Mouse (Mus musculus): ENCODE data around the gene Eif4g3. TPM values are rescaled to one million over a fixed set of nuclear protein-coding genes. Genes with fewer than 3 reads are reported as not detected.
"Not testable (repeated sequence)": the region's sequence is repeated elsewhere in the genome, so short reads cannot be mapped to it uniquely, and the experiment has no call there.

Gene Eif4g3
- polyA plus RNA-seq, 1 experiment from 2014 or later = 43.3 TPM

DNA sequence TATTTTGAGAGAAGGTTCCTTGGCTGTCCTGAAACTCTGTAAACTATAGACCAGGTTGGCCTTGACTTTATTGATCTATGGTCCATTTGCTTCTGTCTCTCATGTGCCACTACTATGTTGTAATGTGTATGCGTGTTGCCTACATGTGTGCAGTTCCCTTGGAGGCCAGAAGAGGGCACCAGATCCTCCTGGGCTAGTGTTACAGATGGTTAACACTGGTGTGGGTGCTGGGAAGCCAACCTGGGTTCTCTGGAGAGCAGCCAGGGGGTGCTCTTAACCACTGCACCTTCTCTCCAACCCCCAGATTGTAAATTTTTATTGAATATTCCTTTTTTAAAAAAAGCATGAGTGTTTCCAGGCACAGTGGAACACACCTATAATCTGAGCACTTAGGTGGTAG is 53.0 kb downstream of the Eif4g3 start:
- Histone ChIP-seq H3K9me3 (ENCODE audit: control insufficient read depth, low read depth, low read length) (no peaks in the 10 kb centered on the region), H3K4me1 (ENCODE audit: control insufficient read depth, insufficient read depth, low read length) (no peaks in the 10 kb centered on the region), H3K4me3 (ENCODE audit: low read depth, low read length) (no peak overlapping the region), H3K9ac (replicated peaks; ENCODE audit: low read depth, low read length) (no peak overlapping the region), H3K4me2 (replicated peaks; ENCODE audit: low read depth, low read length) (no peak overlapping the region), H3K27ac (ENCODE audit: low read length) (no peak overlapping the region), H3K36me3 (ENCODE audit: control insufficient read depth, insufficient read depth, low read length) (peaks cover 24% of the 10 kb centered on the region), H3K27me3 (ENCODE audit: control insufficient read depth, insufficient read depth, low read length) (no peaks in the 10 kb centered on the region)
- no peak for ATAC-seq (ENCODE audit: insufficient number of reproducible peaks, insufficient read depth, low FRiP score, low read depth)
- 97% methylated on average over 1 of the region's 1 CpGs for WGBS

DNA sequence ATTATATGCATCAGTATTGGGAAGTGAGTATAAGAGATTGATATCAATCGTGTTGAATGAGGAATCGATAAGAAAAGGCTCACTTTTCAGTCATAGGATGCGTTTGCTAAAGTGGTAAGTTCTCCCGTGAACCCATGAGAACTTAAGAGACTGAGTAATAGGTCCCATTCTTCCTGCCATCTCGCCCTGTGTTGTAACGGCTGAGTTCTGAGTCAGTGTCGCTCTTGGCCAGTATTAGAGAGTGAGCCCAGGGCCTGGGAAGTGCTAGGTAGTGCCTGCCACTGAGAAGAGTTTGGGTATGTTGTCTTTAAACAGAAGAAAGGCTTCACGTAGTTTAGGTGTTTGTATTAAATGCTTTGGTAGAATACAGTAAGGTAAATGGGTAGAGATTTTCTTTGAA is 53.5 kb downstream of the Eif4g3 start:
- Histone ChIP-seq H3K27ac (ENCODE audit: low read length) (no peak overlapping the region), H3K4me1 (ENCODE audit: control insufficient read depth, insufficient read depth, low read length) (no peaks in the 10 kb centered on the region), H3K9ac (replicated peaks; ENCODE audit: low read depth, low read length) (no peak overlapping the region), H3K9me3 (ENCODE audit: control insufficient read depth, low read depth, low read length) (no peaks in the 10 kb centered on the region), H3K4me3 (ENCODE audit: low read depth, low read length) (no peak overlapping the region), H3K36me3 (ENCODE audit: control insufficient read depth, insufficient read depth, low read length) (peaks cover 24% of the 10 kb centered on the region), H3K27me3 (ENCODE audit: control insufficient read depth, insufficient read depth, low read length) (no peaks in the 10 kb centered on the region), H3K4me2 (replicated peaks; ENCODE audit: low read depth, low read length) (no peak overlapping the region)
- WGBS = 97% methylated on average over 8 of the region's 8 CpGs
- no peak for ATAC-seq (ENCODE audit: insufficient number of reproducible peaks, insufficient read depth, low FRiP score, low read depth)

DNA sequence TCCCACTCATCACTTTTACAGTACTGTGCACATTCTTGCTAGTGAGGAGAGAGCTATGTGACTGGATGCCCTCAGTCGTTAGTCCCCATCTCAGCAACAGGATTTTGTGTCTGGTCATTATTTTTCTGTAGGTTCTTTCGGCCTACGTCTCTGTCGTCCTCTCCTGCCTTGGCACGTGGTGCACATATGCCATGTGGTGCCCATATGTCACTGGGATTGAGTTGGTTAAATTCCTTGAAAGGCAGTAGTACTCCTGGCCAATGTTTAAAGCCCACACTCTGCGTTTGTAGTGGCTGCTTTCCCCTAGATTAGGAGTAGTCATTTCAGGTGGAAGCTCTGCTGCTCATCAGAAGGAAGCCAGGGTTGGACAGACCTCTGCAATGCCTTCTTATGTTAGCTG is 56.7 kb downstream of the Eif4g3 start:
- Histone ChIP-seq H3K4me1 (ENCODE audit: control insufficient read depth, insufficient read depth, low read length) (no peaks in the 10 kb centered on the region), H3K36me3 (ENCODE audit: control insufficient read depth, insufficient read depth, low read length) (peaks cover 34% of the 10 kb centered on the region), H3K4me2 (replicated peaks; ENCODE audit: low read depth, low read length) (no peak overlapping the region), H3K9ac (replicated peaks; ENCODE audit: low read depth, low read length) (no peak overlapping the region), H3K27ac (ENCODE audit: low read length) (no peak overlapping the region), H3K4me3 (ENCODE audit: low read depth, low read length) (no peak overlapping the region), H3K9me3 (ENCODE audit: control insufficient read depth, low read depth, low read length) (no peaks in the 10 kb centered on the region), H3K27me3 (ENCODE audit: control insufficient read depth, insufficient read depth, low read length) (no peaks in the 10 kb centered on the region)
- no peak for ATAC-seq (ENCODE audit: insufficient number of reproducible peaks, insufficient read depth, low FRiP score, low read depth)
- 76% methylated on average over 6 of the region's 6 CpGs for WGBS

DNA sequence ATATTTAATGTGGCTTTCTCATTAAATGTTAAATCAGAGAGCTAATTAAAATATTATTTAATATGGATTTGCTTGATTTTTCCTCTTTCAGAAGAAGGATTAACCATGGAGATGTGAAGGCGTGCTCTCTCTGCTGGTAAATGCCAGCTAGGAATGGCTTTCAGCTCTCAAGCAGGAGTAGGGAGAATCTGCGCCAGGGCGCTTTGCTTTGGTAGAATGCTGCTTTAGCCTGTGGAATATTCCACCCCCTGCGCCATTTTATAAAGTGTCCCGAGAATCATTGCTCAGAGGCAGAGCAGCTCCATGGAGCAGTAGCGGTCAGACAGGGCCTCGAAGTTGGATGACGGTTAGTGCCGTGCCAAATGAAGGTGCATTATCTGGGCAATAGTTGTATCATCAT is 58.7 kb downstream of the Eif4g3 start:
- Histone ChIP-seq H3K27ac (ENCODE audit: low read length) (no peak overlapping the region), H3K4me2 (replicated peaks; ENCODE audit: low read depth, low read length) (no peak overlapping the region), H3K4me1 (ENCODE audit: control insufficient read depth, insufficient read depth, low read length) (no peaks in the 10 kb centered on the region), H3K9me3 (ENCODE audit: control insufficient read depth, low read depth, low read length) (no peaks in the 10 kb centered on the region), H3K27me3 (ENCODE audit: control insufficient read depth, insufficient read depth, low read length) (no peaks in the 10 kb centered on the region), H3K4me3 (ENCODE audit: low read depth, low read length) (no peak overlapping the region), H3K9ac (replicated peaks; ENCODE audit: low read depth, low read length) (no peak overlapping the region), H3K36me3 (ENCODE audit: control insufficient read depth, insufficient read depth, low read length) (peaks cover 25% of the 10 kb centered on the region)
- no peak for ATAC-seq (ENCODE audit: insufficient number of reproducible peaks, insufficient read depth, low FRiP score, low read depth)
- WGBS = 95% methylated on average over 9 of the region's 9 CpGs

DNA sequence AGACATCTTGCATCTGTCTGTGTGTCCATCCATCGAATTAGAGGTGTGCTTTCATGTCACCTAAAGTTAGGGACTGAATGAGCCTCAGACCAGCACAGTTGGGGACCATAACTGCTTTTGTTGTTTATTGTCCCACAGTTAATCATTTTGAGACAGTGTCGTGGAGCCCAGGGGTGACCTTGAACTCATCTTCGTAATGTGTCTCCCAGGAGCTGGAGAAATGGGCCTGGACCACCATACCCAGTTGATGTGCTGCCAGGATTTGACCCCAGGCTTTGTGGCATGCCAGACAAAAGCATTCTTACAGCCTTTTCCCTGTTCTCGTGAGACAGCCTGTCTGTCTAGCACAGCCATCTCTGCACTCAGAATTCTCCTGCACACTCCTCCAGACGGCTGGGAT is 63.8 kb downstream of the Eif4g3 start:
- 77% methylated on average over 5 of the region's 5 CpGs for WGBS
- Histone ChIP-seq H3K27me3 (ENCODE audit: control insufficient read depth, insufficient read depth, low read length) (no peaks in the 10 kb centered on the region), H3K4me3 (ENCODE audit: low read depth, low read length) (no peak overlapping the region), H3K9me3 (ENCODE audit: control insufficient read depth, low read depth, low read length) (no peaks in the 10 kb centered on the region), H3K9ac (replicated peaks; ENCODE audit: low read depth, low read length) (no peak overlapping the region), H3K36me3 (ENCODE audit: control insufficient read depth, insufficient read depth, low read length) (peaks cover 17% of the 10 kb centered on the region), H3K4me1 (ENCODE audit: control insufficient read depth, insufficient read depth, low read length) (no peaks in the 10 kb centered on the region), H3K4me2 (replicated peaks; ENCODE audit: low read depth, low read length) (no peak overlapping the region), H3K27ac (ENCODE audit: low read length) (no peak overlapping the region)
- no peak for ATAC-seq (ENCODE audit: insufficient number of reproducible peaks, insufficient read depth, low FRiP score, low read depth)

DNA sequence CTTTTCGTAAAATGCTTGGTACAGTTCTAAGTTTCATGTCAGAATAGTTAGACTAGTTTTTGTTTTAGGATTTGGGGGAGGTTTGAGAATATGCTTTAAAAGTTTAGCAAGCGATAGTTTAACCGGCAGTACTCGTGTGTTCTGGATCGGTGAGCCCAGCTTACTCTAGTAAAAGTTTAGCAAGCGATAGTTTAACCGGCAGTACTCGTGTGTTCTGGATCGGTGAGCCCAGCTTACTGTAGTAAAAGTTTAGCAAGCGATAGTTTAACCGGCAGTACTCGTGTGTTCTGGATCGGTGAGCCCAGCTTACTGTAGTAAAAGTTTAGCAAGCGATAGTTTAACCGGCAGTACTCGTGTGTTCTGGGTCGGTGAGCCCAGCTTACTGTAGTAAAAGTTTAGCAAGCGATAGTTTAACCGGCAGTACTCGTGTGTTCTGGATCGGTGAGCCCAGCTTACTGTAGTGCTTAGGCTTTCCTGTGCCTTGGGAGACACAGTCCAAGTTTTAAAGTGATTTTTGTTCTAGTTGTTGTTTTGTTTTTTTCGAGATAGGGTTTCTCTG is 64.5 kb downstream of the Eif4g3 start:
- not testable (repeated sequence) for H3K4me3 ChIP-seq (ENCODE audit: low read depth, low read length); H3K9me3 ChIP-seq (ENCODE audit: control insufficient read depth, low read depth, low read length); H3K27ac ChIP-seq (ENCODE audit: low read length); ATAC-seq (ENCODE audit: insufficient number of reproducible peaks, insufficient read depth, low FRiP score, low read depth); H3K9ac ChIP-seq (replicated peaks; ENCODE audit: low read depth, low read length); H3K4me2 ChIP-seq (replicated peaks; ENCODE audit: low read depth, low read length); H3K4me1 ChIP-seq (ENCODE audit: control insufficient read depth, insufficient read depth, low read length); H3K27me3 ChIP-seq (ENCODE audit: control insufficient read depth, insufficient read depth, low read length)
- 95% methylated on average over 22 of the region's 22 CpGs for WGBS
- H3K36me3 ChIP-seq (ENCODE audit: control insufficient read depth, insufficient read depth, low read length) = peaks cover 15% of the 10 kb centered on the region

DNA sequence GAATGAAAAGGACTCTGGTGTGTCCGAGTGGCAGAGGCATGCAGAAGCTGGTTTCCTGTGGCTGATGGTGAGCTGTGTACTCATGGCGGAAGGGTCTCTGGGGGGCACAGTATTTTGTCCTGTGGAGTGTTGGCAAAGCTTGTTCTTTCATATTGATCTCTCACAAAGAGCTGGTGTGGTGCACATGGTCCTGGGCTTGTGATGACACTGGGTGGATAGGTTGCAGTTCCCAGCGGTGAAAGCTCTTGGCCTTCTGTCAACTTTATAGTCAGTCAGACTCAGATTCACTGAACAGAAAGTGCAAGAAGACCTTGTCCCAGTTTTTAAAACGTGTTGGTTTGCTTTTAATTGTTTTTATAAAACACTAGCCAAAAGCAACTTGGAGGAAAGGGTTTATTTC is 68.3 kb downstream of the Eif4g3 start:
- Histone ChIP-seq H3K27me3 (ENCODE audit: control insufficient read depth, insufficient read depth, low read length) (no peaks in the 10 kb centered on the region), H3K4me2 (replicated peaks; ENCODE audit: low read depth, low read length) (no peak overlapping the region), H3K9me3 (ENCODE audit: control insufficient read depth, low read depth, low read length) (no peaks in the 10 kb centered on the region), H3K4me3 (ENCODE audit: low read depth, low read length) (no peak overlapping the region), H3K27ac (ENCODE audit: low read length) (no peak overlapping the region), H3K4me1 (ENCODE audit: control insufficient read depth, insufficient read depth, low read length) (no peaks in the 10 kb centered on the region), H3K9ac (replicated peaks; ENCODE audit: low read depth, low read length) (no peak overlapping the region), H3K36me3 (ENCODE audit: control insufficient read depth, insufficient read depth, low read length) (peaks cover 21% of the 10 kb centered on the region)
- no peak for ATAC-seq (ENCODE audit: insufficient number of reproducible peaks, insufficient read depth, low FRiP score, low read depth)
- 84% methylated on average over 4 of the region's 4 CpGs for WGBS

DNA sequence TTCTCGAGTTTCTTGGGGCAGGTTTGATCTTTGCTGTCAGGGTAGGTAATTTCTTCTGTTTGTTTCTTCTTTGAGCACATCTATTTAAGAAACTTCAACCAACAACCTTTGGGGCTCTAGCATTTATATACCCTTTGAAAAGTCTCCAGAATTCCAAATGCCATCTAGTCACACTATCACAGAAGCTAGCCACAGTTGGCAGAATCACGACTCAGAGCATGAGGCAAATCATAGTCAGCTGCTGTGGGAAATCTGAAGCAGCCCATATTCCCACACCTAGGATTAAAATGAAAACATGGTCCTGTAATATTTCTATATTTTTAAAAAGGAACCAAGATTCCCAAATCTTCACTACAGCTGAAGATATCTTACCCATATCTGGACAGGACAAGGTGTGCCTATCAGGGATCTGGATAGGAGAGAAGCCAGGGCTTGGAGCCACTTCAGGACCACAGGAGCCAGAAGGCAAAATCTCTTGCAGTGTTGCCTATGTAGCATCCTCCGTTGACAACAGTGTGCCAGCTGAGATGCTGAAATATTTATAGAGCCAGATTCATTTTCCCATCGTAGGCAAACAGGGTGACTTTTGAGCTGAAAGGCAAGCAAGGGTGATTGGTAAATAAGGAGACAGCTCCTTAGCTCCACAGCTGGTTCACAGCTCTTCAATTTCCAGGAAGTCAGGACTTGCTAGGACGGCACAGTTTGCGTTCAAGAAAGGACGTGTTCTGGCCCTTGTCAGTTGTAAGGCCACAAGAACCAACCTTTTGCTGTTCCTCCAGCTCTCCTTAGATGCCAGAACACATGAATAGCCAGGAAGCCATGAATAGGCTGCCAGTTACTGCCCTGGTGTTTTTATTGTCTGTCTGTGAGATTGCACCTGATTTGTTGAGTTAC is 70.8 kb downstream of the Eif4g3 start:
- Histone ChIP-seq H3K9me3 (ENCODE audit: control insufficient read depth, low read depth, low read length) (no peaks in the 10 kb centered on the region), H3K36me3 (ENCODE audit: control insufficient read depth, insufficient read depth, low read length) (peaks cover 15% of the 10 kb centered on the region), H3K4me1 (ENCODE audit: control insufficient read depth, insufficient read depth, low read length) (0 out of 2 replicates have a peak, but pooled peaks cover 3% of the 10 kb centered on the region), H3K27ac (ENCODE audit: low read length) (no peak overlapping the region), H3K9ac (replicated peaks; ENCODE audit: low read depth, low read length) (no peak overlapping the region), H3K4me2 (replicated peaks; ENCODE audit: low read depth, low read length) (no peak overlapping the region), H3K4me3 (ENCODE audit: low read depth, low read length) (no peak overlapping the region), H3K27me3 (ENCODE audit: control insufficient read depth, insufficient read depth, low read length) (no peaks in the 10 kb centered on the region)
- ATAC-seq (ENCODE audit: insufficient number of reproducible peaks, insufficient read depth, low FRiP score, low read depth) = no peak
- 76% methylated on average over 7 of the region's 7 CpGs for WGBS
